Comparison of ENCODE assay signal across 8 mouse cellular contexts in genomic region chr8:106075161-106075862, GRCm38 (mm10). TPM values are rescaled to one million over a fixed set of nuclear protein-coding genes. Genes with fewer than 3 reads are reported as not detected.
A peak's percentile ranks its signal among the peaks of the same experiment; 100 is the strongest.
DNase-seq lines count a peak whose midpoint lies in the region; ATAC-seq and TF ChIP-seq lines count a peak whose summit lies in the region.

No protein-coding gene starts in this region.

- no peak overlapping the region for H3K4me2 ChIP-seq in intestine, postnatal 0 days (replicated peaks; ENCODE audit: low read depth)
- no peak overlapping the region for H3K4me2 ChIP-seq in intestine, embryonic 15.5 days (replicated peaks)
- H3K4me2 ChIP-seq in kidney, postnatal 0 days (ENCODE audit: low read length): no peak overlapping the region
- H3K4me2 ChIP-seq in intestine, embryonic 16.5 days (ENCODE audit: low read depth, low read length): no peak overlapping the region

- no peaks in the 10 kb centered on the region for H3K27me3 ChIP-seq in intestine, postnatal 0 days (replicated peaks; ENCODE audit: control insufficient read depth, insufficient read depth, low read length)
- no peaks in the 10 kb centered on the region for H3K27me3 ChIP-seq in intestine, embryonic 15.5 days (replicated peaks)
- H3K27me3 ChIP-seq in kidney, postnatal 0 days (ENCODE audit: insufficient read depth, low read length): no peaks in the 10 kb centered on the region
- no peaks in the 10 kb centered on the region for H3K27me3 ChIP-seq in splenic B cell, adult 2 months (ENCODE audit: control insufficient read depth, insufficient read depth, low read length, poor library complexity, severe bottlenecking)
- no peaks in the 10 kb centered on the region for H3K27me3 ChIP-seq in intestine, embryonic 16.5 days (replicated peaks; ENCODE audit: control insufficient read depth, insufficient read depth, low read length)

- 62% methylated on average over 9 of the region's 9 CpGs for WGBS in intestine, postnatal 0 days
- WGBS in intestine, embryonic 15.5 days: 75% methylated on average over 9 of the region's 9 CpGs
- 76% methylated on average over 9 of the region's 9 CpGs for WGBS in kidney, postnatal 0 days
- WGBS in intestine, embryonic 16.5 days: 73% methylated on average over 9 of the region's 9 CpGs

- H3K9ac ChIP-seq in intestine, postnatal 0 days (ENCODE audit: low read depth, low read length): no peak overlapping the region
- no peak overlapping the region for H3K9ac ChIP-seq in intestine, embryonic 15.5 days
- no peak overlapping the region for H3K9ac ChIP-seq in kidney, postnatal 0 days (ENCODE audit: low read depth, low read length)
- no peak overlapping the region for H3K9ac ChIP-seq in intestine, embryonic 16.5 days (ENCODE audit: low read depth, low read length)

- H3K9me3 ChIP-seq in intestine, postnatal 0 days (ENCODE audit: control insufficient read depth): no peaks in the 10 kb centered on the region
- no peaks in the 10 kb centered on the region for H3K9me3 ChIP-seq in intestine, embryonic 15.5 days
- no peaks in the 10 kb centered on the region for H3K9me3 ChIP-seq in kidney, postnatal 0 days (replicated peaks; ENCODE audit: low read length)
- H3K9me3 ChIP-seq in intestine, embryonic 16.5 days (ENCODE audit: control insufficient read depth, low read length): no peaks in the 10 kb centered on the region

- ATAC-seq in intestine, postnatal 0 days: no peak
- no peak for ATAC-seq in intestine, embryonic 15.5 days
- ATAC-seq in kidney, postnatal 0 days (replicated peaks; ENCODE audit: low FRiP score, low read depth): no peak
- no peak for ATAC-seq in intestine, embryonic 16.5 days

- H3K36me3 ChIP-seq in intestine, postnatal 0 days (ENCODE audit: control insufficient read depth, insufficient read depth): peaks cover 7% of the 10 kb centered on the region; the same call in 1 of the 2 replicates
- H3K36me3 ChIP-seq in intestine, embryonic 15.5 days: peaks cover 7% of the 10 kb centered on the region
- peaks cover 11% of the 10 kb centered on the region; the same call in 1 of the 2 replicates for H3K36me3 ChIP-seq in kidney, postnatal 0 days (ENCODE audit: insufficient read depth, low read length)
- H3K36me3 ChIP-seq in splenic B cell, adult 2 months (ENCODE audit: control insufficient read depth, insufficient read depth, low read length, poor library complexity, severe bottlenecking): no peaks in the 10 kb centered on the region; the same call in none of the 2 replicates
- H3K36me3 ChIP-seq in intestine, embryonic 16.5 days (ENCODE audit: control insufficient read depth, insufficient read depth, low read length): peaks cover 5% of the 10 kb centered on the region

- no peak overlapping the region for H3K27ac ChIP-seq in intestine, postnatal 0 days (ENCODE audit: low read depth, low read length)
- H3K27ac ChIP-seq in intestine, embryonic 15.5 days: no peak overlapping the region
- no peak overlapping the region for H3K27ac ChIP-seq in kidney, postnatal 0 days
- H3K27ac ChIP-seq in intestine, embryonic 16.5 days (ENCODE audit: low read length): no peak overlapping the region

- TF ChIP-seq CTCF in intestine, postnatal 0 days (IDR thresholded peaks at IDR 0.05; ENCODE audit: low read depth): peak; percentile 62
- TF ChIP-seq CTCF in kidney, postnatal 0 days (IDR thresholded peaks at IDR 0.05; ENCODE audit: low read depth): peak; percentile 54

- H3K4me1 ChIP-seq in intestine, postnatal 0 days (replicated peaks; ENCODE audit: control insufficient read depth, insufficient read depth, low read length): no peaks in the 10 kb centered on the region
- H3K4me1 ChIP-seq in intestine, embryonic 15.5 days (replicated peaks): no peaks in the 10 kb centered on the region
- H3K4me1 ChIP-seq in kidney, postnatal 0 days (replicated peaks; ENCODE audit: insufficient read depth, low read length): 0 out of 2 replicates have a peak, but pooled peaks cover 4% of the 10 kb centered on the region
- no peaks in the 10 kb centered on the region for H3K4me1 ChIP-seq in intestine, embryonic 16.5 days (ENCODE audit: control insufficient read depth, insufficient read depth, low read length)

- DNase-seq in 416B (ENCODE audit: low read depth) (peak; percentile 57), R1 (ENCODE audit: low read depth, low spot score) (peak; percentile 26)
- DNase-seq in kidney, postnatal 0 days (ENCODE audit: low spot score): peak; percentile 52
- peak; percentile 69 for DNase-seq in splenic B cell, adult 2 months (ENCODE audit: low read depth, low spot score)
- no peak for DNase-seq in gastrocnemius, postnatal 25 days

- no peak overlapping the region for H3K4me3 ChIP-seq in intestine, postnatal 0 days (ENCODE audit: low read depth, low read length)
- no peak overlapping the region for H3K4me3 ChIP-seq in intestine, embryonic 15.5 days (replicated peaks)
- H3K4me3 ChIP-seq in kidney, postnatal 0 days (replicated peaks; ENCODE audit: low read depth, low read length): no peak overlapping the region
- H3K4me3 ChIP-seq in intestine, embryonic 16.5 days (ENCODE audit: low read length): no peak overlapping the region

RNA-seq across cellular contexts. Expression of gene Nfatc3, which starts 16.7 kb away (rescaled TPM):
- 3.1 and 4.1 TPM in 2 replicates for polyA plus RNA-seq in intestine, postnatal 0 days (2015; fragmentation: Nextera tagmentation; extraction: Ambion mirVana)
- polyA plus RNA-seq in intestine, embryonic 15.5 days (2015; fragmentation: Nextera tagmentation; extraction: Ambion mirVana): 6.0 and 6.2 TPM in 2 replicates
- polyA plus RNA-seq in kidney, postnatal 0 days (2015; fragmentation: Nextera tagmentation; extraction: Ambion mirVana): 3.8 and 3.9 TPM in 2 replicates
- polyA plus RNA-seq in intestine, embryonic 16.5 days (2015; fragmentation: Nextera tagmentation; extraction: Ambion mirVana): 4.0 and 4.5 TPM in 2 replicates
- 10 to 100 TPM; 20.1 to 22.4 TPM for total RNA-seq in gastrocnemius, postnatal 25 days (2021)
